Mouse (Mus musculus): ENCODE results near the gene Akap6. TPM values are rescaled to one million over a fixed set of nuclear protein-coding genes. Genes with fewer than 3 reads are reported as not detected.

The Akap6 gene
- polyA plus RNA-seq, 1 experiment, result 6.6 TPM

DNA sequence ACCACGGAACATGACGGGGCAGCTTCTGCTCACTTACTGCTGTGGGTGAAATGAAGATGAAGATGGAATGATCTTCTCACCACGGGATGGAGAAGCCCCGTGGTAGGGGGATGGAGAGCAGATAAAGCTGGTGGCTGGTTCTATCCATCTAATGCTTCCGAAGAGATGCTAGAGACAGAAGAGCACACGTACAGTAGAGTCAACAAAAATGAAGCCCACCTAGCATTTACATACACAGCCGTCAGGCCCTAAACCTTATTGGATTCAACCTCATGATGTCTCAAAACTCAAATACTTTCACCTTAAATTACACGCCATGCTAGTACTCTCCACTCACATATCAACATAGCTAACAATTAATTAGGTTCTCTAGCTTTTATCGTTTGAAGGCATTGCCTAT, 367.1 kb downstream of the Akap6 start:
- no peaks in the 10 kb centered on the region for H3K36me3 ChIP-seq (ENCODE audit: control insufficient read depth, insufficient read depth)
- H3ac ChIP-seq (ENCODE audit: control insufficient read depth, insufficient read length), result no peak overlapping the region
- H3K4me2 ChIP-seq (ENCODE audit: low read depth), result no peak overlapping the region
- TF ChIP-seq CEBPB (IDR thresholded peaks at IDR 0.05; ENCODE audit: insufficient read depth, poor library complexity, severe bottlenecking) (no peak), MYOD1 (IDR thresholded peaks at IDR 0.05; ENCODE audit: control insufficient read depth in 1 of 3, insufficient read length in 2 of 3, low read depth in 2 of 3) (no peak), E2F4 (IDR thresholded peaks at IDR 0.05; ENCODE audit: insufficient read depth) (no peak)
- no peaks in the 10 kb centered on the region for H3K27me3 ChIP-seq (ENCODE audit: control insufficient read depth, insufficient read depth, insufficient read length)
- H3K79me2 ChIP-seq (ENCODE audit: control insufficient read depth, insufficient read depth), result no peaks in the 10 kb centered on the region
- no peak overlapping the region for H3K4me3 ChIP-seq

GRCm38 (mm10) chr12:53070907-53071306, 371.7 kb downstream of the Akap6 start:
- Histone ChIP-seq H3K4me3 (no peak overlapping the region), H3K36me3 (ENCODE audit: control insufficient read depth, insufficient read depth) (no peaks in the 10 kb centered on the region), H3K4me2 (ENCODE audit: low read depth) (no peak overlapping the region), H3K79me2 (ENCODE audit: control insufficient read depth, insufficient read depth) (no peaks in the 10 kb centered on the region), H3ac (ENCODE audit: control insufficient read depth, insufficient read length) (no peak overlapping the region), H3K27me3 (ENCODE audit: control insufficient read depth, insufficient read depth, insufficient read length) (no peaks in the 10 kb centered on the region)
- no peak for TF ChIP-seq MAX (IDR thresholded peaks at IDR 0.05; ENCODE audit: low read depth)
- no peak for TF ChIP-seq REST (IDR thresholded peaks at IDR 0.05; ENCODE audit: insufficient read depth, insufficient read length)
- no peak for TF ChIP-seq POLR2AphosphoS2 (IDR thresholded peaks at IDR 0.05; ENCODE audit: insufficient read length, low read depth)
- TF ChIP-seq SRF (IDR thresholded peaks at IDR 0.05; ENCODE audit: control insufficient read depth, insufficient read length, low read depth), result no peak
- no peak for TF ChIP-seq E2F4 (IDR thresholded peaks at IDR 0.05; ENCODE audit: insufficient read depth)
- no peak for TF ChIP-seq MYOD1 (IDR thresholded peaks at IDR 0.05; ENCODE audit: control insufficient read depth in 1 of 3, insufficient read length in 2 of 3, low read depth in 2 of 3)
- TF ChIP-seq POLR2A (IDR thresholded peaks at IDR 0.05; ENCODE audit: insufficient read length, low read depth), result no peak
- TF ChIP-seq USF1 (IDR thresholded peaks at IDR 0.05; ENCODE audit: low read depth), result no peak
- no peak for TF ChIP-seq CEBPB (IDR thresholded peaks at IDR 0.05; ENCODE audit: insufficient read depth, poor library complexity, severe bottlenecking)
- no peak for TF ChIP-seq TCF12 (IDR thresholded peaks at IDR 0.05; ENCODE audit: insufficient read depth, poor library complexity, severe bottlenecking)
- TF ChIP-seq MYOG (IDR thresholded peaks at IDR 0.05; ENCODE audit: control insufficient read depth in 1 of 3, insufficient read depth in 1 of 3, insufficient read length in 2 of 3, low read depth in 2 of 3), result no peak
- no peak for TF ChIP-seq TCF3 (IDR thresholded peaks at IDR 0.05; ENCODE audit: insufficient read length, low read depth)

DNA sequence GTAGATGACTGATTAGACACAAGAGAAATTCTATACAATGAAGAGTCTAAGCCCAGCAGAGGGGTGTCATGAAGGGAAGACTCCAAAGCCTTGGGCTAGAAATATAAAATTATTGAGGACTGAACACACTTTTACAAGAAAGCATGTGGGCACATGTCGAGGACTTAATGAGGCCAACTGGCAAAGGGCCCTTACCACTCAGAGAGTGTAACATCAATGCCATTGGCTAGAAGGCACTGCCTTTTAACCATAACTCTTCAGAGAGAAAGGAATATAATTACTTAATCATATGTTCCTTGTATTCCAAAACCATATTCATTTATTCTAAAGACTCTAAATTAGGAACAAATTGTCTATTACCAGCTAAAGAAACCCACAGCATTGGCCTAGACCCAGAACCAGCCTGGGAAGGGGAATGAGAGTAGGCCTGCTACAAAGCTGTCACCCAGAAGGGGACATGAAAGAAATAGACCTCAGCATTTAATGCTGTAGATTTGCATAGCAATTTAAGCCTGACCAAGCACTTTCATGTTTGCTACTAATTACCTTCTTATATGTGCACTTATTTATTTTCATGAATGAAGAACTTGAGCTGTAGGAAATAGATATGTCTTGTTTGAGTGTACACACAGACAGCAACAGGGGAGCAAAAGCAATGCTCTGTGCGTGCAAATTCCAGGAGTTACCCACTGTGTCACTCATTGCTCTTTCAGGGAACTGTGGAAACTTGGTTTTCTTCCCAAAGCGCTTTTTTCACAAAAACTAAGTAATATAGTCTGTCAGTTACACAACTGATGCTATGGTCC, 377.6 kb downstream of the Akap6 start:
- Histone ChIP-seq H3ac (ENCODE audit: control insufficient read depth, insufficient read length) (no peak overlapping the region), H3K4me3 (no peak overlapping the region), H3K79me2 (ENCODE audit: control insufficient read depth, insufficient read depth) (no peaks in the 10 kb centered on the region), H3K4me2 (ENCODE audit: low read depth) (no peak overlapping the region), H3K36me3 (ENCODE audit: control insufficient read depth, insufficient read depth) (no peaks in the 10 kb centered on the region), H3K27me3 (ENCODE audit: control insufficient read depth, insufficient read depth, insufficient read length) (no peaks in the 10 kb centered on the region)
- TF ChIP-seq MYOG (IDR thresholded peaks at IDR 0.05; ENCODE audit: control insufficient read depth in 1 of 3, insufficient read depth in 1 of 3, insufficient read length in 2 of 3, low read depth in 2 of 3) (no peak), POLR2A (IDR thresholded peaks at IDR 0.05; ENCODE audit: insufficient read length, low read depth) (no peak), USF1 (IDR thresholded peaks at IDR 0.05; ENCODE audit: low read depth) (no peak), TCF12 (IDR thresholded peaks at IDR 0.05; ENCODE audit: insufficient read depth, poor library complexity, severe bottlenecking) (no peak), POLR2AphosphoS2 (IDR thresholded peaks at IDR 0.05; ENCODE audit: insufficient read length, low read depth) (no peak), SRF (IDR thresholded peaks at IDR 0.05; ENCODE audit: control insufficient read depth, insufficient read length, low read depth) (no peak), TCF3 (IDR thresholded peaks at IDR 0.05; ENCODE audit: insufficient read length, low read depth) (no peak), CEBPB (IDR thresholded peaks at IDR 0.05; ENCODE audit: insufficient read depth, poor library complexity, severe bottlenecking) (no peak)

DNA sequence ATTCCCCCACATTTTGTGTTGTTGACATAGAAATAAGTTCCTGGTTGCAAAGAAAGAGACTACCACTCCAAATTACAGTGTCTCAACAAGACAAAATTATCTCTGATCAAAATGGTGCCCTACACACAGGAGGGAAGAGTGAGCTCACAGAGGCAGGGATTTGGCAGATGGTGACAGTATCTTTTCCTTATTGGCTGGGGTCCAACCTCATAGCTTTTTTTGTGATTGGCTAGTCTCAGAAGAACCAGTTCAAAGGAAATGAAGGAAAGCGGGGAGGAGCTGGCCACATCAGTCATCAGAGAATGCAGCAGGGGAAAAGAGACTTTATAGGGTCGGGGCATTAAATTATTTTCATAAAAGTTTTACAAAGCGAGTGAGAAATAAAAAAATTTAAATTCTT, 386.6 kb downstream of the Akap6 start:
- H3K4me2 ChIP-seq (ENCODE audit: low read depth), result no peak overlapping the region
- H3K27me3 ChIP-seq (ENCODE audit: control insufficient read depth, insufficient read depth, insufficient read length), result no peaks in the 10 kb centered on the region
- no peak overlapping the region for H3ac ChIP-seq (ENCODE audit: control insufficient read depth, insufficient read length)
- peaks cover 4% of the 10 kb centered on the region for H3K36me3 ChIP-seq (ENCODE audit: control insufficient read depth, insufficient read depth)
- no peaks in the 10 kb centered on the region for H3K79me2 ChIP-seq (ENCODE audit: control insufficient read depth, insufficient read depth)
- TF ChIP-seq CEBPB (IDR thresholded peaks at IDR 0.05; ENCODE audit: insufficient read depth, poor library complexity, severe bottlenecking) (no peak), MYOD1 (IDR thresholded peaks at IDR 0.05; ENCODE audit: control insufficient read depth in 1 of 3, insufficient read length in 2 of 3, low read depth in 2 of 3) (no peak), POLR2A (IDR thresholded peaks at IDR 0.05; ENCODE audit: insufficient read length, low read depth) (no peak), MYOG (IDR thresholded peaks at IDR 0.05; ENCODE audit: control insufficient read depth in 1 of 3, insufficient read depth in 1 of 3, insufficient read length in 2 of 3, low read depth in 2 of 3) (no peak), USF1 (IDR thresholded peaks at IDR 0.05; ENCODE audit: low read depth) (no peak), SRF (IDR thresholded peaks at IDR 0.05; ENCODE audit: control insufficient read depth, insufficient read length, low read depth) (no peak), TCF12 (IDR thresholded peaks at IDR 0.05; ENCODE audit: insufficient read depth, poor library complexity, severe bottlenecking) (no peak), TCF3 (IDR thresholded peaks at IDR 0.05; ENCODE audit: insufficient read length, low read depth) (no peak), POLR2AphosphoS2 (IDR thresholded peaks at IDR 0.05; ENCODE audit: insufficient read length, low read depth) (no peak), E2F4 (IDR thresholded peaks at IDR 0.05; ENCODE audit: insufficient read depth) (no peak), REST (IDR thresholded peaks at IDR 0.05; ENCODE audit: insufficient read depth, insufficient read length) (no peak), MAX (IDR thresholded peaks at IDR 0.05; ENCODE audit: low read depth) (no peak)
- no peak overlapping the region for H3K4me3 ChIP-seq

GRCm38 (mm10) chr12:53112276-53112675, 413.1 kb downstream of the Akap6 start:
- TF ChIP-seq CEBPB (IDR thresholded peaks at IDR 0.05; ENCODE audit: insufficient read depth, poor library complexity, severe bottlenecking) (no peak), POLR2A (IDR thresholded peaks at IDR 0.05; ENCODE audit: insufficient read length, low read depth) (no peak), REST (IDR thresholded peaks at IDR 0.05; ENCODE audit: insufficient read depth, insufficient read length) (no peak), SRF (IDR thresholded peaks at IDR 0.05; ENCODE audit: control insufficient read depth, insufficient read length, low read depth) (no peak), MYOG (IDR thresholded peaks at IDR 0.05; ENCODE audit: control insufficient read depth in 1 of 3, insufficient read depth in 1 of 3, insufficient read length in 2 of 3, low read depth in 2 of 3) (no peak), POLR2AphosphoS2 (IDR thresholded peaks at IDR 0.05; ENCODE audit: insufficient read length, low read depth) (no peak), MAX (IDR thresholded peaks at IDR 0.05; ENCODE audit: low read depth) (no peak), E2F4 (IDR thresholded peaks at IDR 0.05; ENCODE audit: insufficient read depth) (no peak), USF1 (IDR thresholded peaks at IDR 0.05; ENCODE audit: low read depth) (no peak), MYOD1 (IDR thresholded peaks at IDR 0.05; ENCODE audit: control insufficient read depth in 1 of 3, insufficient read length in 2 of 3, low read depth in 2 of 3) (no peak), TCF3 (IDR thresholded peaks at IDR 0.05; ENCODE audit: insufficient read length, low read depth) (no peak), TCF12 (IDR thresholded peaks at IDR 0.05; ENCODE audit: insufficient read depth, poor library complexity, severe bottlenecking) (no peak)
- Histone ChIP-seq H3K4me3 (no peak overlapping the region), H3K4me2 (ENCODE audit: low read depth) (no peak overlapping the region), H3K36me3 (ENCODE audit: control insufficient read depth, insufficient read depth) (no peaks in the 10 kb centered on the region), H3K79me2 (ENCODE audit: control insufficient read depth, insufficient read depth) (no peaks in the 10 kb centered on the region), H3ac (ENCODE audit: control insufficient read depth, insufficient read length) (no peak overlapping the region), H3K27me3 (ENCODE audit: control insufficient read depth, insufficient read depth, insufficient read length) (no peaks in the 10 kb centered on the region)

All from myocyte (in vitro differentiated cells).